Mouse (Mus musculus) liver, postnatal 0 days (tissue): ENCODE results near the gene Rnf213. TPM values are rescaled to one million over a fixed set of nuclear protein-coding genes. Genes with fewer than 3 reads are reported as not detected.

ENCODE experiments used
- ATAC-seq: fragments of 200-750 bp; cut with Nextera tagmentation; 2 replicates; pipeline ENCODE4 v1.8.0; 2017; ENCODE audit warnings: mild to moderate bottlenecking, moderate library complexity
- DNase-seq: peaks from one replicate; pipeline ENCODE4 v3.0.0-alpha.2; 2016
- H3K27ac ChIP-seq: fragments of 300-500 bp; sonication (generic); 2 replicates; pipeline ENCODE4 v1.5.1; 2014; ENCODE audit warnings: antibody characterized with exemption, moderate library complexity, mild to moderate bottlenecking, low read depth
- H3K27me3 ChIP-seq: fragments of 300-500 bp; sonication (generic); 2 replicates; pipeline ENCODE4 v1.6.1; 2014; ENCODE audit warnings: low read length, control low read depth, mixed read lengths; ENCODE audit not compliant: insufficient read depth
- H3K36me3 ChIP-seq: fragments of 300-500 bp; sonication (generic); replicated peaks from 2 replicates; pipeline ENCODE4 v1.6.1; 2014; ENCODE audit warnings: mild to moderate bottlenecking, control low read depth, low read length, moderate library complexity, mixed read lengths; ENCODE audit not compliant: insufficient read depth
- H3K4me1 ChIP-seq: fragments of 300-500 bp; sonication (generic); 2 replicates; pipeline ENCODE4 v1.6.1; 2014; ENCODE audit warnings: antibody characterized with exemption, mild to moderate bottlenecking, control low read depth; ENCODE audit not compliant: insufficient read depth
- H3K4me2 ChIP-seq: fragments of 300-500 bp; sonication (generic); 2 replicates; pipeline ENCODE4 v1.6.1; 2014; ENCODE audit warnings: low read depth, mild to moderate bottlenecking, low read length, moderate library complexity, mixed read lengths
- H3K4me3 ChIP-seq: fragments of 300-500 bp; sonication (generic); 2 replicates; pipeline ENCODE4 v1.5.1; 2014; ENCODE audit warnings: low read depth, low read length
- H3K9ac ChIP-seq: fragments of 300-500 bp; sonication (generic); replicated peaks from 2 replicates; pipeline ENCODE4 v1.6.1; 2014; ENCODE audit warnings: mild to moderate bottlenecking, moderate library complexity
- H3K9me3 ChIP-seq: fragments of 300-500 bp; sonication (generic); 2 replicates; pipeline ENCODE4 v1.6.1; 2016; ENCODE audit warnings: mild to moderate bottlenecking, control low read depth, low read length, mixed read lengths
- CTCF ChIP-seq: sonication (generic); IDR thresholded peaks from 2 replicates; pipeline ENCODE4 v1.5.1; 2016; ENCODE audit warnings: antibody characterized with exemption, low read depth
- EP300 ChIP-seq: IDR thresholded peaks from 2 replicates; pipeline ENCODE4 v1.6.1; 2016; ENCODE audit warnings: antibody characterized with exemption, low read depth, mild to moderate bottlenecking
- WGBS: fragments of 180-500 bp; shearing (Covaris S2); extraction: QIAGEN DNeasy Blood & Tissue Kit; methylation state at CpG from one replicate; pipeline ENCODE4 v1.1.7; 2014; ENCODE audit not compliant: insufficient replicate concordance; 5-methylcytosine and 5-hydroxymethylcytosine counted together
- polyA plus RNA-seq: library from polyadenylated mRNA; unstranded; fragments of >200 nt; fragmentation: Nextera tagmentation; extraction: Ambion mirVana; gene quantifications from 2 replicates; pipeline ENCODE4 v1.2.1, GENCODE M21; 2015

Gene Rnf213
- polyA plus RNA-seq, 1 experiment from 2014 or later, result 6.6 TPM

- Histone ChIP-seq H3K9ac (no peak overlapping the region), H3K36me3 (peaks cover 99% of the 10 kb centered on the region), H3K4me1 (no peaks in the 10 kb centered on the region), H3K4me2 (no peak overlapping the region), H3K9me3 (no peaks in the 10 kb centered on the region), H3K27me3 (no peaks in the 10 kb centered on the region), H3K4me3 (no peak overlapping the region), H3K27ac (no peak overlapping the region)
- ATAC-seq (no peak), DNase-seq (no peak)
- 87% methylated on average over 8 of the region's 8 CpGs for WGBS
- TF ChIP-seq CTCF (no peak), EP300 (no peak)
Measured at GRCm38 (mm10) chr11:119438776-119439175, 45.9 kb downstream of the Rnf213 start.

DNA sequence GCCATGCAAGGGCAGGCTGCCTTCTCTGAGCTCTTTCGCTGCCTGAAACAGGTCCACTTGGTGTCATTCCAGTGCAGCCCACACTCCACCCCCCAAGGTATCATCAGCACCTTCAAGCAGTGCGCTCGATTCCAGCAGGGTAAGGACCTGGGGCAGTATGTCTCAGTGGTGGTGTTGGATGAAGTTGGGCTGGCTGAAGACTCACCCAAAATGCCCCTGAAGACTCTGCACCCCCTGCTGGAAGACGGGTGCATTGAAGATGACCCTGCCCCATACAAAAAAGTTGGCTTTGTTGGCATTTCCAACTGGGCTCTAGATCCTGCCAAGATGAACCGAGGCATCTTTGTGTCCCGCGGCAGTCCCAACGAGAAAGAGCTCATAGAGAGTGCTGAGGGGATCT lies 49.3 kb downstream of the Rnf213 start:
- Histone ChIP-seq H3K9me3 (no peaks in the 10 kb centered on the region), H3K4me2 (no peak overlapping the region), H3K4me1 (no peaks in the 10 kb centered on the region), H3K9ac (no peak overlapping the region), H3K4me3 (no peak overlapping the region), H3K27me3 (no peaks in the 10 kb centered on the region), H3K27ac (no peak overlapping the region), H3K36me3 (peaks cover 98% of the 10 kb centered on the region)
- TF ChIP-seq CTCF, result peak; percentile 57
- TF ChIP-seq EP300, result no peak
- ATAC-seq (no peak), DNase-seq (peak; percentile 28)
- WGBS, result 88% methylated on average over 8 of the region's 8 CpGs

- H3K9ac ChIP-seq, result no peak overlapping the region
- peaks cover 97% of the 10 kb centered on the region for H3K36me3 ChIP-seq
- WGBS, result 79% methylated on average over 9 of the region's 9 CpGs
- TF ChIP-seq EP300 (no peak), CTCF (no peak)
- H3K9me3 ChIP-seq, result no peaks in the 10 kb centered on the region
- H3K4me3 ChIP-seq, result no peak overlapping the region
- H3K4me2 ChIP-seq, result no peak overlapping the region
- H3K27ac ChIP-seq, result no peak overlapping the region
- ATAC-seq (no peak), DNase-seq (peak; percentile 33)
- no peaks in the 10 kb centered on the region for H3K27me3 ChIP-seq
- no peaks in the 10 kb centered on the region for H3K4me1 ChIP-seq
Measured at GRCm38 (mm10) chr11:119443442-119443841, 50.5 kb downstream of the Rnf213 start.

DNA sequence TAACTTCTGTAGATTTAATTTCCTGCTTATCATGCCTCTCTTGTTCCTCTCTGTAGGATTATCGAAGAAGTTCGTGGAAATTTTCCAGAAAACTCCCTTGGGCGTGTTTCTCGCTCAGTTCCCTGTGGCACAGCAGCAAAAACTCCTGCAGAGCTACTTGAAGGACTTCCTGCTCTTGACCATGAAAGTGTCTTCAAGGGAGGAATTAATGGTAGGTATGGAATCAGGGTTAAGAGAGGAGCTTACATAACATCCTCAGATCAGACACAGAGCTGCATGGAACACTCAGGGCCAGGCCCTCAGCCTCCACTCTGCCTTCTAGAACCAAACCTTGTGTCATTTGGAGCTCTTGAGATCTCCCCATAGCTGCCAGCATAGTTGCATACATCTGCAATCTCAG lies 63.2 kb downstream of the Rnf213 start:
- Histone ChIP-seq H3K9me3 (no peaks in the 10 kb centered on the region), H3K4me2 (no peak overlapping the region), H3K4me3 (no peak overlapping the region), H3K27ac (no peak overlapping the region), H3K4me1 (no peaks in the 10 kb centered on the region), H3K9ac (no peak overlapping the region), H3K27me3 (no peaks in the 10 kb centered on the region), H3K36me3 (peaks cover 89% of the 10 kb centered on the region)
- 91% methylated on average over 4 of the region's 4 CpGs for WGBS
- ATAC-seq (no peak), DNase-seq (no peak)
- TF ChIP-seq CTCF, result no peak
- TF ChIP-seq EP300, result no peak

DNA sequence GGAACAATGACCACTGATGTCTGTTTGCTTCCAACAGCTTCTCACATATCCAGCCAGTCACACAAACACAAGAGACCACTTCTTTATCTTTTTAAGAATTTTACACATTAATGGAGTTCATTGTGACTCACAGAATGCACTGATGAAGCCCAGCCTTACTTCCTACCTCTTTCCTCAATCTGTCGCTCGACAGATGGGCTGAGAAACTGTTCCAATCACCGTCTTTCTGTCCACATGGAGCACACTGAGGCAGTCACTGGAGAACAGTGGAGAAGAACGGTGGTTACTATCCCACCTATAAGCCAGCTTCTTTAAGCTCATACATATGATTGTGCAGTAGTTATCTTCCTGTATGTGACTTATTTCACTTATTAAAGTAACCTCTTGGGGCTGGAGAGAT lies 85.0 kb downstream of the Rnf213 start:
- ATAC-seq, result no peak
- no peaks in the 10 kb centered on the region for H3K9me3 ChIP-seq
- no peak overlapping the region for H3K27ac ChIP-seq
- H3K4me1 ChIP-seq, result no peaks in the 10 kb centered on the region
- H3K4me2 ChIP-seq, result no peak overlapping the region
- no peak overlapping the region for H3K4me3 ChIP-seq
- DNase-seq, result no peak
- TF ChIP-seq EP300, result no peak
- TF ChIP-seq CTCF, result no peak
- H3K36me3 ChIP-seq, result peaks cover 99% of the 10 kb centered on the region
- H3K27me3 ChIP-seq, result no peaks in the 10 kb centered on the region
- WGBS, result 93% methylated on average over 4 of the region's 4 CpGs
- H3K9ac ChIP-seq, result no peak overlapping the region

- Histone ChIP-seq H3K4me2 (peak within 1 kb of the TSS; percentile 100), H3K36me3 (peaks cover 29% of the 10 kb centered on the region), H3K9me3 (no peaks in the 10 kb centered on the region), H3K27me3 (no peaks in the 10 kb centered on the region), H3K4me1 (peaks cover 9% of the 10 kb centered on the region), H3K27ac (peak within 1 kb of the TSS; percentile 85), H3K4me3 (peak within 1 kb of the TSS; percentile 70), H3K9ac (peak within 1 kb of the TSS; percentile 72)
- WGBS, result 2% methylated on average over 66 of the region's 66 CpGs
- DNase-seq (peak; percentile 99), ATAC-seq (peak; percentile 97)
- TF ChIP-seq EP300 (no peak; the same call in 1 of the 2 replicates), CTCF (peak; percentile 100)
Measured at GRCm38 (mm10) chr11:119490861-119491689, 98.2 kb downstream of the Rnf213 start, which contains the start of gene Endov. TSS of gene Endov (plus strand) at chr11:119491347.
